Mouse (Mus musculus): ENCODE results near the gene Fam240b.

Gene Fam240b

GRCm38 (mm10) chr13:64439471-64439870, 58.1 kb downstream of the Fam240b start:
- no peak for DNase-seq (ENCODE audit: low spot score)

DNA sequence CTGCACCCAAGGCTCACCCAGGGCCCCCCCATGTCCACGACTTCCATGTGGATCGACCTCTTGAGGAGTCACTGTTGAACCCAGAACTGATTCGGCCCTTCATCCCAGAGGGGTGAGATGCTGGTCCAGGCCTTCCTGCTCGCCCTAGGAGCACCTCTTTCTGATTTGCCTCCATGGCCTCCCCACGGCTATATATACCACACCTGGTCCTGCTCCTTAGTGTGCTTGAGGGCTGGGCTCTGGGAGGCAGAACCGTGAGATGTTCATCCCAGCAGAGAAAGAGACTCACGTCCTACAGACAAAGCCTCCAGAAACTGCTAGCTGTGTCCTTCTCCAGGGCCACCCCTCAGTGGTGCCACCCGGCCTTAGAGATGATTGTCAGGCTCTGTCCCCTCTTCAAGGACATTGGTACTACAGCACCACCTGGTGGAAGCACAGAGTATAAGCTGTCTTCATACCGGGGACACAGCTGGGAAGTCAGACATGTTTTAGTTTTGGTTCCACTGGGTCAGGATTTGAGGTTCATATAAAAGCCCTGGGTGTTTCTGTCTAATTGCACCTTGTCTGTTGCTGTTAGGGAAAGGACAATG, 58.6 kb downstream of the Fam240b start:
- DNase-seq (ENCODE audit: low spot score) = peak; percentile 71

DNA sequence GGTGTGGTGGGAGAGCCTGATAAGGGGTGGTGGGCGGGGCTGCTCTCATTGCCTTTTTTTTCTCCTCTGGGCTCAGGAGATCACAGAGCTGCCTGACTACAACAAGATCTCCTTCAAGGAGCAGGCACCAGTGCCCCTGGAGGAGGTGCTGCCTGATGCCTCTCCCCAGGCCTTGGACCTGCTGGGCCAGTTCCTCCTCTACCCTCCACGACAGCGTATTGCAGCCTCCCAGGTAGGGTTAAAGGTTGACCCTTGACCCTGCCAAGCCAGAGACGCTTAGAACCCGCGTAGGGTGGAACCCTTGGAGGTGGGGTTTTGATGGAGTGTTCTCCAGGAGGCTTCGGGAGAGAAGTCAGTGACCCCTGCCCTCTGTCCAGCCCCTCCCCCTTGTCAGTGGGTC, 59.8 kb downstream of the Fam240b start:
- DNase-seq (ENCODE audit: low spot score) = no peak

- DNase-seq (ENCODE audit: low spot score) = peak; percentile 69
These were observed 65.3 kb downstream of the Fam240b start, which contains the start of gene Cdk20 for GRCm38 (mm10) chr13:64432017-64432995. Gene Cdk20 (plus strand): TSS chr13:64432314.

All from urinary bladder, postnatal 25 days (tissue).